Mouse (Mus musculus): ENCODE results near the gene Atp2a1. TPM values are rescaled to one million over a fixed set of nuclear protein-coding genes. Genes with fewer than 3 reads are reported as not detected.

The Atp2a1 gene
- polyA plus RNA-seq, 1 experiment: 2.6 TPM

- Histone ChIP-seq H3K27ac (ENCODE audit: insufficient read depth, low read length) (peak overlapping the region; percentile 86), H3K4me1 (ENCODE audit: control insufficient read depth, insufficient read depth, insufficient read length) (peaks cover 10% of the 10 kb centered on the region; the same call in 1 of the 2 replicates), H3K4me3 (ENCODE audit: extremely low read depth, insufficient read depth, insufficient read length) (no peak overlapping the region), H3K27me3 (ENCODE audit: control insufficient read depth, insufficient read depth, low read length) (no peaks in the 10 kb centered on the region), H3K36me3 (ENCODE audit: control insufficient read depth, insufficient read depth, low read length) (no peaks in the 10 kb centered on the region)
- WGBS: 48% methylated on average over 6 of the region's 6 CpGs
- DNase-seq (ENCODE audit: low read depth in 1 of 2, low spot score in 2 of 2): no peak
- no peak for TF ChIP-seq CTCF (IDR thresholded peaks at IDR 0.05; ENCODE audit: extremely low read depth, insufficient read depth, insufficient read length, insufficient replicate concordance)
- no peak for TF ChIP-seq POLR2A (IDR thresholded peaks at IDR 0.05; ENCODE audit: low read depth, low read length)
Measured at GRCm38 (mm10) chr7:126424161-126424560, 38.7 kb downstream of the Atp2a1 start.

DNA sequence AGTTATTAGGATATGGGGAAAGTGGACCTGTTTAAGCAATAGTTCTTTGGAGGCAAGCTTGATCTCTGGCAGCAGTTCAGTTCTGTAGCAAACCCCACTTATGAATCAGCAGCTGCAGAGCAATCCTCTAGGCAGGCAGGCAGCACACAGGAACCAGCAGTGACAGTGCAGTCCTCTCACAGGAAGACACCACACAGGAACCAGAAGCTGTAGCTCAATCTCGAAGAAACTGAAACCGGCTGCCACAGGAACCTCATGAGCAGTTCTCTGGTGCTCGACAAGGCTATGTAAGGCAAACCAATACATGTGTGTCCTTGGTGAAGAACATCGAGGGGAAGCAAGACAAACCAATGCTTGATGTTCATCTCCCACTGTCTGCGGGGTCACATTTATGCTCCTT, 41.2 kb downstream of the Atp2a1 start:
- Histone ChIP-seq H3K27me3 (ENCODE audit: control insufficient read depth, insufficient read depth, low read length) (no peaks in the 10 kb centered on the region), H3K36me3 (ENCODE audit: control insufficient read depth, insufficient read depth, low read length) (no peaks in the 10 kb centered on the region), H3K27ac (ENCODE audit: insufficient read depth, low read length) (peak overlapping the region; percentile 17; the same call in 1 of the 2 replicates), H3K4me3 (ENCODE audit: extremely low read depth, insufficient read depth, insufficient read length) (no peak overlapping the region), H3K4me1 (ENCODE audit: control insufficient read depth, insufficient read depth, insufficient read length) (peaks cover 15% of the 10 kb centered on the region; the same call in 1 of the 2 replicates)
- peak; percentile 54 to 57 for DNase-seq (ENCODE audit: low read depth in 1 of 2, low spot score in 2 of 2)
- TF ChIP-seq CTCF (IDR thresholded peaks at IDR 0.05; ENCODE audit: extremely low read depth, insufficient read depth, insufficient read length, insufficient replicate concordance): no peak
- WGBS: 36% methylated on average over 5 of the region's 5 CpGs

DNA sequence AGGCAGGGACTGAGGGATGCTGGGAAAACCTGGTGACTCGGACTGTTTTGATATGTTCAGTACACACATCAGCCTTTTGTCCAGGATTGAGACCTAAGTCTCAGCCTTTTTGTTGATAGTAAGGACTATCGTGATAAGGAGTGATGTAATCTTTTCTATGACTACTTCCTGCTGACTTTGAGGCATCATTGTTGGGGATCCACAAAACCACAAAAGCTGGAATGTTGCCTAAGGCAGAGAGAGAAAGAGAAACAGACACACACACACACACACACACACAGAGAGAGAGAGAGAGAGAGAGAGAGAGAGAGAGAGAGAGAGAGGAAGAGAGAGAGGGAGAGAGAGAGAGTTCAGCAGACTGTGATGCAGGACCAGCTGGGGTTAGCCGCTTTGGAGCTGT, 44.4 kb downstream of the Atp2a1 start:
- H3K4me3 ChIP-seq (ENCODE audit: extremely low read depth, insufficient read depth, insufficient read length): no peak overlapping the region
- TF ChIP-seq POLR2A (IDR thresholded peaks at IDR 0.05; ENCODE audit: low read depth, low read length): no peak
- no peak for TF ChIP-seq CTCF (IDR thresholded peaks at IDR 0.05; ENCODE audit: extremely low read depth, insufficient read depth, insufficient read length, insufficient replicate concordance)
- WGBS: 27% methylated on average over 3 of the region's 3 CpGs
- H3K36me3 ChIP-seq (ENCODE audit: control insufficient read depth, insufficient read depth, low read length): no peaks in the 10 kb centered on the region
- DNase-seq (ENCODE audit: low read depth in 1 of 2, low spot score in 2 of 2): no peak
- H3K27me3 ChIP-seq (ENCODE audit: control insufficient read depth, insufficient read depth, low read length): no peaks in the 10 kb centered on the region
- peak overlapping the region; percentile 91 for H3K27ac ChIP-seq (ENCODE audit: insufficient read depth, low read length)
- peaks cover 20% of the 10 kb centered on the region; the same call in 1 of the 2 replicates for H3K4me1 ChIP-seq (ENCODE audit: control insufficient read depth, insufficient read depth, insufficient read length)

GRCm38 (mm10) chr7:126417606-126418005, 45.3 kb downstream of the Atp2a1 start:
- 74% methylated on average over 4 of the region's 4 CpGs for WGBS
- Histone ChIP-seq H3K27ac (ENCODE audit: insufficient read depth, low read length) (peak overlapping the region; percentile 91), H3K27me3 (ENCODE audit: control insufficient read depth, insufficient read depth, low read length) (no peaks in the 10 kb centered on the region), H3K4me1 (ENCODE audit: control insufficient read depth, insufficient read depth, insufficient read length) (peaks cover 20% of the 10 kb centered on the region; the same call in 1 of the 2 replicates), H3K4me3 (ENCODE audit: extremely low read depth, insufficient read depth, insufficient read length) (no peak overlapping the region), H3K36me3 (ENCODE audit: control insufficient read depth, insufficient read depth, low read length) (peaks cover 4% of the 10 kb centered on the region)
- TF ChIP-seq CTCF (IDR thresholded peaks at IDR 0.05; ENCODE audit: extremely low read depth, insufficient read depth, insufficient read length, insufficient replicate concordance): no peak
- DNase-seq (ENCODE audit: low read depth in 1 of 2, low spot score in 2 of 2): no peak

- 29% methylated on average over 8 of the region's 8 CpGs for WGBS
- TF ChIP-seq CTCF (IDR thresholded peaks at IDR 0.05; ENCODE audit: extremely low read depth, insufficient read depth, insufficient read length, insufficient replicate concordance) (no peak), POLR2A (IDR thresholded peaks at IDR 0.05; ENCODE audit: low read depth, low read length) (no peak)
- peaks cover 20% of the 10 kb centered on the region; the same call in 1 of the 2 replicates for H3K4me1 ChIP-seq (ENCODE audit: control insufficient read depth, insufficient read depth, insufficient read length)
- peaks cover 4% of the 10 kb centered on the region for H3K36me3 ChIP-seq (ENCODE audit: control insufficient read depth, insufficient read depth, low read length)
- no peaks in the 10 kb centered on the region for H3K27me3 ChIP-seq (ENCODE audit: control insufficient read depth, insufficient read depth, low read length)
- H3K27ac ChIP-seq (ENCODE audit: insufficient read depth, low read length): peak overlapping the region; percentile 91
- peak in 1 of 2 experiments; percentile 49 for DNase-seq (ENCODE audit: low read depth in 1 of 2, low spot score in 2 of 2)
- no peak overlapping the region for H3K4me3 ChIP-seq (ENCODE audit: extremely low read depth, insufficient read depth, insufficient read length)
Measured at GRCm38 (mm10) chr7:126417045-126417444, 45.9 kb downstream of the Atp2a1 start.

- WGBS: 16% methylated on average over 2 of the region's 2 CpGs
- H3K4me1 ChIP-seq (ENCODE audit: control insufficient read depth, insufficient read depth, insufficient read length): peaks cover 20% of the 10 kb centered on the region; the same call in 1 of the 2 replicates
- DNase-seq (ENCODE audit: low read depth in 1 of 2, low spot score in 2 of 2): peak; percentile 75 to 83
- no peak overlapping the region for H3K4me3 ChIP-seq (ENCODE audit: extremely low read depth, insufficient read depth, insufficient read length)
- H3K27me3 ChIP-seq (ENCODE audit: control insufficient read depth, insufficient read depth, low read length): no peaks in the 10 kb centered on the region
- H3K27ac ChIP-seq (ENCODE audit: insufficient read depth, low read length): peak overlapping the region; percentile 91
- TF ChIP-seq POLR2A (IDR thresholded peaks at IDR 0.05; ENCODE audit: low read depth, low read length) (peak; percentile 32; the same call in 1 of the 2 replicates), CTCF (IDR thresholded peaks at IDR 0.05; ENCODE audit: extremely low read depth, insufficient read depth, insufficient read length, insufficient replicate concordance) (no peak)
- H3K36me3 ChIP-seq (ENCODE audit: control insufficient read depth, insufficient read depth, low read length): peaks cover 6% of the 10 kb centered on the region
Measured at GRCm38 (mm10) chr7:126416615-126417014, 46.3 kb downstream of the Atp2a1 start.

- Histone ChIP-seq H3K4me1 (ENCODE audit: control insufficient read depth, insufficient read depth, insufficient read length) (peaks cover 20% of the 10 kb centered on the region; the same call in 1 of the 2 replicates), H3K4me3 (ENCODE audit: extremely low read depth, insufficient read depth, insufficient read length) (peak within 1 kb of the TSS; percentile 65), H3K36me3 (ENCODE audit: control insufficient read depth, insufficient read depth, low read length) (peaks cover 18% of the 10 kb centered on the region), H3K27ac (ENCODE audit: insufficient read depth, low read length) (peak within 1 kb of the TSS; percentile 91), H3K27me3 (ENCODE audit: control insufficient read depth, insufficient read depth, low read length) (no peaks in the 10 kb centered on the region)
- TF ChIP-seq POLR2A (IDR thresholded peaks at IDR 0.05; ENCODE audit: low read depth, low read length): peak; percentile 89
- TF ChIP-seq CTCF (IDR thresholded peaks at IDR 0.05; ENCODE audit: extremely low read depth, insufficient read depth, insufficient read length, insufficient replicate concordance): no peak
- WGBS: 50% methylated on average over 6 of the region's 6 CpGs
- peak in 1 of 2 experiments; percentile 83 for DNase-seq (ENCODE audit: low read depth in 1 of 2, low spot score in 2 of 2)
Measured at GRCm38 (mm10) chr7:126414725-126415124, 48.2 kb downstream of the Atp2a1 start, which contains the start of gene Cd19. Gene Cd19, minus strand, starts transcription at chr7:126414889.
